Mouse (Mus musculus): ENCODE data around the gene Spcs3. TPM values are rescaled to one million over a fixed set of nuclear protein-coding genes. Genes with fewer than 3 reads are reported as not detected.

Gene Spcs3
- total RNA-seq, 2 experiments from 2014 or later: 24.0 to 29.4 TPM

DNA sequence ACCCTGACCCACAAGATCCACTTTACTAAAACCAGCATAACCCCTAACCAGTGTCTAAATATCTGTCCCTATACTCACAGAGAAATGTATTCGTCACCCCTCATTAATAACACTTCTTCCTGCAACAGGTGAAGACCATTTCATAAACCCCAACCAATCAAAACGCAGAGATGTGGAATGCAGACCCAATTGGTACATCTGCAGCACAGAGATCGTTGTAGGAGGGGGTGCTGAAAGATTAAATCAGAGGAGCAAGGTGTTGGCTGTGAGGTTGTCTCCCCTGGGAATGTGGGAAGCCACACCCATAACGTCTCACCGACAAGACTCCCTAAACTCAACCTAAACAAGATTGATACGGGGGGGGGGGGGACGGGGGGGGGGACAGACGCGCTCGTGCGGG lies 21.0 kb downstream of the Spcs3 start:
- no peak for DNase-seq (ENCODE audit: low spot score)

GRCm38 (mm10) chr8:54508096-54508456 lies 21.7 kb downstream of the Spcs3 start:
- DNase-seq (ENCODE audit: low spot score): no peak

DNA sequence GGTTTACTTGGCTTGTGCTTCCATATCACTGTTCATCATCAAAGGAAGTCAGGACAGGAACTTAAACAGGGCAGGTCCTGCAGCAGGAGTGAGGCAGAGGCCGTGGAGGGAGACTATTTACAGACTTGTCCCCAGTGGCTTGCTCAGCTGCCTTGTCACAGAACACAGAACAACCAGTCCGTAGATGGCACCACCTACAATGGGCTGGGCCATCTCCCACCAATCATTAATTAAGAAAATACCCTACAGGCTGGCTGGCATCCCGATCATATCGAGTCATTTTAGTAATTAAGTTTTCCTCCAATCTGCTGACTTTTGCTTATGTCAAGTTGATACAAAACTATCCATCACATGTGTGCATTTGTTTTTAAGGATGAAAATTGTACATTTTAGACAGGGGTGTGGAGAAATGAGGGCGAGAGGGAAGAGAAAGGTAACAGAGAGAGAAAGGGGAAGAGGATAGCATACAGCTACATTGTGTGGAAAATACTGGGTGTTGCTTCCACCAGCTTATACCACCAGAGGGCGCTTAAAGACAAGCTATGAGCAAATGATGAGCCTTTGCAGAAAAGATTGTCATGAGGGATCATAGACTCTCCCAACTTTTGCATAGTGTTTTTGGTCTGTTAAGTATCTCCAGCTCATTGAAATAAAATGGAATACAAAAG lies 22.2 kb downstream of the Spcs3 start:
- peak; percentile 80 for DNase-seq (ENCODE audit: low spot score)

DNA sequence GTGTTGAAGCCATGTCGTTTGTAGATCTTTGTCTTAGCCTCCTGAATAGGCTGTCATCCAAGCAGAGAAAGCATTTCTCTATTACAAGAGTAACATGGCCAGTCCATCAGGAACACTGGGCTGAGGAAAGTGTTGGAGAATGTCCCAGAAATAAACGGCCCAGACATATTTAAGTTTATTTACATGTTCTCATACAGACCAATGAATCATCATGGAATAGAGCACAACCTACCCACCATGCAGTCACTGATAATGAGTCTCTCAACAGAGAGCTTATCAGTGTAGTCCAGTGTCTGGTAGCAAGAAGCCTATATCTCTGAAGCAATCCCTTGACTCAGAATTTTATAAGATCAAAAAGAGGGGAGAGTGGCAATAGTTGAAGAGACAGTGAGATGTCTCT lies 24.7 kb downstream of the Spcs3 start:
- no peak for DNase-seq (ENCODE audit: low spot score)

DNA sequence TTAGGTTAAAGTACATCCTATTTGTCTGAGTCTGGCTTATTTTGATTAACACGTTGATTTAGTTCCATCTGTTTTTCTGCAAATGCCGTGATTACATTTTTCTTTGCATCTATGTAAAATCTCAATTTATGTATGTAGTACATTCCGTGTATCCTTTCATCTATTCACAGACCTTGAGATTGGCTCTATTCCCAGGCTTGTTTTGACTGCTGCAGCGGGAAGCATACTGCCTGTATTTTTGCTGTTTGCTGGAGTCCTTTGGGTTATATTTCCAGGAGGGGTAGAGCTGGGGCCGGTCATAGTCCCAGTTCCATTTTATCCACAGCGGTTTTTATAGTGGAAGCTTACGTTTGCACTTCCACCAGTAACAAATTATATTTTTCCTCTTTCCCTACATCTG lies 26.7 kb downstream of the Spcs3 start:
- no peak for DNase-seq (ENCODE audit: low spot score)

GRCm38 (mm10) chr8:54493915-54494314 lies 35.9 kb downstream of the Spcs3 start:
- DNase-seq (ENCODE audit: low spot score): no peak

DNA sequence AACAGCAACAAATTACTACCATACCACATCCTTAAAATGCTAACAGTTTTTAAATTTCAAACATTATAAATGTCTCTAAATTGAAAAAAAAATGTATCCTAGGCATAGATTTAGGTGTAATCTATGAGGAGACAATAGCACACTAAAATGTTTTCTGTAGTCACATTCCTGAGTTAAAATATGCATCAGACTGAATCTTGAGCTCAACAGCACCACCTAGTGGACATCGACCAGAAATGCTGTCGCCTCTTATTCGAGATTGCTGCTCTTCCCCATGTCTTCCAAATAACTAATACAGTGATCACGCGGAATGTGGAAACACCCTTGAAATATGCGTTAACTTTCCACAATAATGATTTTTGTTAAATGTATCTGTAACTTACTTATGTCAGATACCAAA lies 36.7 kb downstream of the Spcs3 start:
- DNase-seq (ENCODE audit: low spot score): peak; percentile 32

DNA sequence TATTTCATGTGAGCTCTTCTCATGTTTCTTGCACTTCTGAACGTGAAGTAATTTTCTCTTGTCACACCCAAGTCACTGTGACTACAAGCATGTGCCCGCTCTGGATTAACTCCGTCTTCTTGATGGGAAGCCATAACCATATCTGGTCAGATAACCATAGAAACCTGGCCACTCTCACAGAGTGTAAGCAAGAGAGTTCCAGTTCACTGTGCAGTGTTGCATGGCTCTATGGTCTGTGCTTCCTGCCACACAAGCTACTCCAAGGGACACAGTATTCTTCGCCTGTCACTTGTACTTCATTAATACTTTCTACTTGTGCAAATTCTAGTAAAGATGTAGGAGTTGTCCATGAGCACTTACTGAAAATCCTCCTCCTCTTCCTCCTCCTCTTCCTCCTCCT lies 37.9 kb downstream of the Spcs3 start:
- DNase-seq (ENCODE audit: low spot score): no peak

DNA sequence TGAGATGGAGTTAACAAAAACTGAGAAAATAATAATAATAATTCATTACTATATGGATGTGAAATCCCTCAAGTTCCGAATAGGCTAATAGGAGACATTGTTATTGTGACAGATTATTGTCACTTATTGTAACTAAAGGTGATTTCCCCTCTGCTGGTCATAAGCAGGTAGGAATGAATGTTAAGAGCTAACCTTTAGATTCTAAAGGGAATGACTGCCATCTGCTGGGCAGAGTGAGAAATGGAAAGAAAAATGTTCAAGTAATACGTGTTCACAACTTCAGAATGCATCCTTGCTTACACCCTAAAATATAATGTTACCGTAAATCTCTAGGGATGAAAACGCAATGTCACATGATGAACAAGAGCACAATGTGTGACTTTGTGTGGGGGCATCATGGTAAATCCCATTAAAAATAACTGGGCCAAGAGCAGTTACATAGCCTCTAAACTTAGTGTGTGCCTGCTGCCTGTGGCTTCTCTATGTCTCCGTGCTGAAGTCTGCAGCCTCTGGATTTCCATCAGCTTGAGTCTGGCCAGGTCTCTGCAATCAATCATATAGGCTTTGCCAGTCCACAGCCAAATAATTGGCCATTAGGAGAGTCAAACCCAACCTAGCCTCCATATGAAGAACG lies 38.6 kb downstream of the Spcs3 start:
- peak; percentile 10 for DNase-seq (ENCODE audit: low spot score)

DNA sequence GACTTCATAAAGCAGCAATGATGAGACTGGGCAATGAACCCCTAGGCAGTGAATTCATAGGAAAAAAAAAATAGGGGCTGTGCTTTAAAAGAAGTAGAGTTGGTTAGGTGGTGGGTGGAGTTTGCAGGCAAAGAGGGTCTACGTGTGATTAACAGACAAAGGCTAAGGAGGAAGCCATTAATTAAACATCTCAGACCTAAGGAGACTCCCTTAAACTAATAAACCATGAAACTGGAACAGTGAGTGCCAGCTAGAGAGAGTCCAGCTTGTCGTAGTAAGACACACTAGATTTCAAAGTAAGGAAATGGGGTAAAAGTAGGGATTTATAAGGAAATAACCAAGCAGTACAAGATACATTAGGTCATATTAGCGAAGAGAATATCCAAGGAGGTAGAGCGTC lies 41.4 kb downstream of the Spcs3 start:
- DNase-seq (ENCODE audit: low spot score): no peak

GRCm38 (mm10) chr8:54486555-54487273 lies 43.1 kb downstream of the Spcs3 start:
- DNase-seq (ENCODE audit: low spot score): no peak

Other genes with a start within 250 kb of the Spcs3 start
- 100 to 1,000 TPM; 176 to 323 TPM for gene Asb5, start 418 bp downstream of the Spcs3 start, total RNA-seq (2021)
- gene Spata4, start 70.8 kb upstream of the Spcs3 start, total RNA-seq (2021): not detected